Mouse (Mus musculus) heart, postnatal 0 days (tissue): ENCODE measurements around the gene Synrg.

Experiments used
- CTCF ChIP-seq: IDR thresholded peaks from 2 replicates; pipeline ENCODE4 v1.5.1; 2016; ENCODE audit warnings: antibody characterized with exemption, control low read depth, low read depth
- EP300 ChIP-seq: IDR thresholded peaks from 2 replicates; pipeline ENCODE4 v1.6.1; 2016; ENCODE audit warnings: antibody characterized with exemption, low read depth

- TF ChIP-seq CTCF (no peak), EP300 (no peak)
Measured at GRCm38 (mm10) chr11:84013105-84013504, 48.9 kb downstream of the Synrg start.
